Mouse (Mus musculus): ENCODE data around the gene R3hdm4. TPM values are rescaled to one million over a fixed set of nuclear protein-coding genes. Genes with fewer than 3 reads are reported as not detected.

The R3hdm4 gene
- polyA plus RNA-seq, 1 experiment, result 86.3 TPM

DNA sequence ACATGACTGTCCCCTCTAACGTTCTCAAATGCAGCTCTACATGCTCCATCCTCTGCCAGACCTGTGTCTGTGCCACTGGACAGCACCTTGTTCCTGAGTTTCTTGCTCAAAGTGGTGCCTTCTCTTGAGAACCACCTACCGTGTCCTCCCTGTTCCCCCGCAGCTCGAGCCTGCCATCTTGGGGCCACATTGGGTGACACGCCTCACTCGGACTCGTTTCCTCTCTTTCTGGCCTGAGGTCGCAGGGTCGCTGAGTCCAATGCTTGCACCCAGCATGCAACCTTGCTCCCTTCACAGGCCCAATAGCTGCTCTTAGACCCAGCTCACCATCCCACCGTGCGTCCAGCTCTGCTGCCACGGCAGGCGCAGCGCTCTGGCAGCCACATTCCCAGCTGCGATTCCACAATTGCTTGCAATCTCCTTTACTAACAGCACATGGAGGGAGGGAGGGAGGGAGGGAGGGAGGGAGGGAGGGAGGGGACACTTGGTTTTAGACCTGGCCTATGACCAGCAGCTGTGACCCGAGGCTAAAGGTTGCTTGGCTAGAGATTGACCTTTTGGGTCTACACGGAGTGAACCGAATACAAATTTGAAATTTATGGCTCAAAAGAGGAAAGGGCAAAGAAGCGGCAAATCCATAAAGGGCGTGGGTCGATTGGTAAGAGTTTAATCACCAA is 37.3 kb upstream of the R3hdm4 start:
- no peak overlapping the region for H3K4me3 ChIP-seq (ENCODE audit: insufficient read depth, low read length)

DNA sequence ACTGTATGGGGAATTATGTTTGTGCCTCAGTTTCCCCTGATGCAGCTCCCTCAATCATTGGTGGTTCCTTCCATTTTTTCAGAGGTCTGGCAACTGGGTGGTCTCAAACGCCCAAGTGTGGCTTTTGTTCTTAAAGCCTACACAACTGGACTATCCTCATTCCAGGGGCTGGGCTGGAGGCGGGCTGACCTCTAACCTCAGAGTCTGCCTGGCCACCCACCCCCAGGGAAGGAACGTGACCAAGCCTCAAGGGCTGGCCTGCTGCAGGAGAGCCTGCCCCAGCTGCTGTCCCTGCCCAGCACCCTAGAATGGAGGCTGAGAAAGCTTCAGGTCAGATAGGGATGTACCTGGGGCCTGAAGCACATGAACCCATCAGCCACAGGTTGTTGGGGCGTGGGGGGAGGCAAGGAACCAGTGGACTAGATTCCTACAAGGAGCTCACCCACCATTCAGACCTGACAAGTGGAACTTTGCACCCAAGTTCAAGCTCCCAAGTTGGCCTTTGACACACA is 35.7 kb upstream of the R3hdm4 start:
- H3K27ac ChIP-seq (ENCODE audit: insufficient read depth, low read length), result no peak overlapping the region
- H3K4me1 ChIP-seq (ENCODE audit: control insufficient read depth, insufficient read depth, low read length), result peaks cover 5% of the 10 kb centered on the region
- no peak overlapping the region for H3K4me3 ChIP-seq (ENCODE audit: insufficient read depth, low read length)
- TF ChIP-seq POLR2A (IDR thresholded peaks at IDR 0.05; ENCODE audit: low read depth, low read length), result no peak
- no peak for TF ChIP-seq CTCF (IDR thresholded peaks at IDR 0.05; ENCODE audit: borderline replicate concordance, insufficient read depth, low read length)

More for the DNA sequence above, 37.3 kb upstream of the R3hdm4 start:
- no peak for TF ChIP-seq POLR2A (IDR thresholded peaks at IDR 0.05; ENCODE audit: low read depth, low read length)
- TF ChIP-seq CTCF (IDR thresholded peaks at IDR 0.05; ENCODE audit: borderline replicate concordance, insufficient read depth, low read length), result peak; percentile 98
- peaks cover 5% of the 10 kb centered on the region for H3K4me1 ChIP-seq (ENCODE audit: control insufficient read depth, insufficient read depth, low read length)
- no peak overlapping the region for H3K27ac ChIP-seq (ENCODE audit: insufficient read depth, low read length)

DNA sequence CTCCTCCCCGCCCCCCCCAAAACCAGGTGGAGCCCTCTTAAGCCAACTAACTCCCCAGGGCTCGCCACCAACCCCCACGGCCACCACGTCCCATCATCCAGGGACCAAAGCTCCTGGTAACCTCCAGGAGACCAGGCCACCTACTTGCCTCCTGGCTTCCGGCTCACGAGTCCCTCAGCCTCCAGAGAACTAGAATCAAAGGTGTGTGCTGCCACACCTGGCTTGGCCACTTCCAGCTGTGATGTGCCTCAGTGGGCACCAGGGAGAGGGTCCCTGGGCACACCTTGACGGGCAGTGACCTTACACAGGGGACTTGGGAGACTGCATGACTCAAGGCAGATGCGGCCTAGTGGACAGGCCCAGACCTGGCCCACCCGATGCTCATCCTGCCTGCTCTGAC is 34.7 kb upstream of the R3hdm4 start:
- H3K27ac ChIP-seq (ENCODE audit: insufficient read depth, low read length), result no peak overlapping the region
- H3K4me3 ChIP-seq (ENCODE audit: insufficient read depth, low read length), result no peak overlapping the region
- TF ChIP-seq CTCF (IDR thresholded peaks at IDR 0.05; ENCODE audit: borderline replicate concordance, insufficient read depth, low read length) (no peak), POLR2A (IDR thresholded peaks at IDR 0.05; ENCODE audit: low read depth, low read length) (no peak)
- H3K4me1 ChIP-seq (ENCODE audit: control insufficient read depth, insufficient read depth, low read length), result no peaks in the 10 kb centered on the region

DNA sequence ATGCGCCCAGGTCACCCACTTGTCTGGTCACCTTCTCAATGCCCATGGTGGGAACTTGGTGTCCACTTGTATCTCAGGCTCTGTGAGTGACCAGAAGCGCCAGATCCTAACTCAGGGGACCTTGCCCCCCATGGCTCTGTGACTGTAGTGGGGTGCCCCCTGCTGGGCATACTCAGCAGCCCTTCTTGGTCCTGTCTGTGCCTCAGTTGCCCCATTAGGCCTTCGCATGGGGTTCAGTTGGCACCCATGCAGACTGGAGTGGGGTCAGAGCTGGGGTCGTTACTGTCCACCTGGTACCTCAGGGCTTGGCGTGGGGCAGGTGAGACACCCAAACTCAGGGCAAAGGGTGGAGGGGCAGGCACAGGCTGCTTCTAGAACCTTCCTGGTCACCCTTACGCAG is 32.9 kb upstream of the R3hdm4 start:
- Histone ChIP-seq H3K4me1 (ENCODE audit: control insufficient read depth, insufficient read depth, low read length) (no peaks in the 10 kb centered on the region), H3K27ac (ENCODE audit: insufficient read depth, low read length) (no peak overlapping the region), H3K4me3 (ENCODE audit: insufficient read depth, low read length) (no peak overlapping the region)
- TF ChIP-seq POLR2A (IDR thresholded peaks at IDR 0.05; ENCODE audit: low read depth, low read length) (no peak), CTCF (IDR thresholded peaks at IDR 0.05; ENCODE audit: borderline replicate concordance, insufficient read depth, low read length) (peak; percentile 51; the same call in 1 of the 2 replicates)

DNA sequence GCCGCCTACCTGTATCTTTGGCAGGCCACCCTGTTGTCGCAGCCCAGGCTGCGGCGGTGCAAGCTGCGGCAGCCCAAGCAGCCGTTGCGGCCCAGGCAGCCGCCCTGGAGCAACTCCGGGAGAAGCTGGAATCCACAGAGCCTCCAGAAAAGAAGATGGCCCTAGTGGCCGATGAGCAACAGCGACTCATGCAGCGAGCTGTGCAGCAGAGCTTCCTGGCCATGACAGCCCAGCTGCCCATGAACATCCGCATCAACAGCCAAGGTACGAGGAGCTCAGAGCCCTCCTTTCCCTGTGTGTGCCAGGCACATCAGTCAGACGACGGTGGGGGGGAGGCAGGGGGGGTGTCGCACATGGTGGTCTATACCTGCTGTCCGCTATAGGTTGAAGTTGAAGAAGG is 29.7 kb upstream of the R3hdm4 start:
- Histone ChIP-seq H3K4me1 (ENCODE audit: control insufficient read depth, insufficient read depth, low read length) (no peaks in the 10 kb centered on the region; the same call in 1 of the 2 replicates), H3K27ac (ENCODE audit: insufficient read depth, low read length) (no peak overlapping the region), H3K4me3 (ENCODE audit: insufficient read depth, low read length) (no peak overlapping the region)
- TF ChIP-seq CTCF (IDR thresholded peaks at IDR 0.05; ENCODE audit: borderline replicate concordance, insufficient read depth, low read length) (no peak), POLR2A (IDR thresholded peaks at IDR 0.05; ENCODE audit: low read depth, low read length) (no peak)

DNA sequence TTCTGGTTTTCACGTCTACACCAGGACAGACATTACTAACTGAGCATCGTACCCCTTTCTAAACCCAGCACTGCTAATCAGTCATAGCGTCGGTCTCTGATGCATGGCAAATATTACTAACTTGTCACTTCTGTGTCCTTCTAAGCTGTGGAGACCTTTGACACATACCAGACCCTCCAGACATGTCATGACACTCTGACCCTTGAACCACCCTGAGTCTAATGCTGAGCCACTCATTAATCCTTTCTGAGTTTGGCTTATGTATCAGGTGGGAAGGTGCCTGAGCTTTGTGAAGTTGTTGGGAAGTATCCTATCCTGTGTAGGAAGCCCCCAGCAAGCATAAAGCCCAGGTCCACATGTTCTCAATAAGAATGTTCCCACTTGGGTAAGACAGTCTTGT is 28.9 kb upstream of the R3hdm4 start:
- H3K27ac ChIP-seq (ENCODE audit: insufficient read depth, low read length), result no peak overlapping the region
- no peak overlapping the region for H3K4me3 ChIP-seq (ENCODE audit: insufficient read depth, low read length)
- no peaks in the 10 kb centered on the region; the same call in 1 of the 2 replicates for H3K4me1 ChIP-seq (ENCODE audit: control insufficient read depth, insufficient read depth, low read length)
- no peak for TF ChIP-seq CTCF (IDR thresholded peaks at IDR 0.05; ENCODE audit: borderline replicate concordance, insufficient read depth, low read length)
- no peak for TF ChIP-seq POLR2A (IDR thresholded peaks at IDR 0.05; ENCODE audit: low read depth, low read length)

DNA sequence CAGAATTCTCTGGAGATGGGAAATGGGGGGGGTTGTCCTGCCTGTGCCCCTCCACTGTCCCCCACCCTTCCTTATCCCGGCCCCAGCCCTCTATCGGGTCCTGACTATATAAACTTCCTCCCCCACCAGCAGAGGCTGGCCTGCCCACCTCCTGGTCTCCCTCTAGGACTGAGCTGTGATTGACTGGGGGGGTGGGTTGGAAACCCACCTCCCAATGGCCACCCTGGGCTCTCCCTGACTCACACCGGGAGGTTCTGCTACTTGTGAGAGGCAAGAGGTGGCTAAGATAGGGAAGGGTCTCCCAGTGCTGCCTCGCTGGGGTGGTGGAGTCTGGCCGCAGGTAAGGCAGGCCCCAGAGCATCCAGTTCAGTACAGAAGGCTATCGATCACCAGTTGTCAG is 26.5 kb upstream of the R3hdm4 start:
- no peak overlapping the region for H3K4me3 ChIP-seq (ENCODE audit: insufficient read depth, low read length)
- TF ChIP-seq POLR2A (IDR thresholded peaks at IDR 0.05; ENCODE audit: low read depth, low read length), result no peak
- no peak for TF ChIP-seq CTCF (IDR thresholded peaks at IDR 0.05; ENCODE audit: borderline replicate concordance, insufficient read depth, low read length)
- no peak overlapping the region for H3K27ac ChIP-seq (ENCODE audit: insufficient read depth, low read length)
- H3K4me1 ChIP-seq (ENCODE audit: control insufficient read depth, insufficient read depth, low read length), result peaks cover 5% of the 10 kb centered on the region; the same call in 1 of the 2 replicates

DNA sequence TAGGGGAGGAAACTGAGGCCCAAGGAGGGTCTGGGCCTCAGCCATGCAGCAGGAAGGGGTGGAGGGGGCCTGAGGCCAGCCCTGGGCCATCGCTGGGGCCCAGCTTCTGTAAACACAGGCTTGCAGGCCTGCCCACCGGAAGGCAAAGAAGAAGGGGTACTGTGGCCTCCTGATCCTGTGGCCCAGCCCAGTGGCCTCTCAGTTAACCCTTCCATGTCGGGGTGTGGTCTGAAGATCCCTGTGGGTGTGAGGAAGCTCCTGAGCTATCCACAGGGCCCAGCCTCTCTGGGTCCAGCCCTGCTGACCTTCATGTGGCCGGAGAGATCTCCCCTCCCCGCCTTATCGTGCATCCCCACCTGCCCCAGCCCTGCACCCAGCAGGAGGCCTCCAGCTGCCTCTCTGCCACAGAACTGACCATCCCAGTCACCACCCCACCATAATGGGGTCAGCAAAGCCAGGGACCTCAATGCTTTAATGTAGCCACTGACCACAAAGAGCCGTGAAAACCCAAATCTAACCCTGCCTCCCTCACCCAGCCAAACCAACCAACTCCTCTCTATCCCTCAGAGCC is 25.8 kb upstream of the R3hdm4 start:
- Histone ChIP-seq H3K4me3 (ENCODE audit: insufficient read depth, low read length) (no peak overlapping the region), H3K4me1 (ENCODE audit: control insufficient read depth, insufficient read depth, low read length) (peaks cover 5% of the 10 kb centered on the region; the same call in 1 of the 2 replicates), H3K27ac (ENCODE audit: insufficient read depth, low read length) (no peak overlapping the region)
- TF ChIP-seq POLR2A (IDR thresholded peaks at IDR 0.05; ENCODE audit: low read depth, low read length) (no peak), CTCF (IDR thresholded peaks at IDR 0.05; ENCODE audit: borderline replicate concordance, insufficient read depth, low read length) (no peak)

DNA sequence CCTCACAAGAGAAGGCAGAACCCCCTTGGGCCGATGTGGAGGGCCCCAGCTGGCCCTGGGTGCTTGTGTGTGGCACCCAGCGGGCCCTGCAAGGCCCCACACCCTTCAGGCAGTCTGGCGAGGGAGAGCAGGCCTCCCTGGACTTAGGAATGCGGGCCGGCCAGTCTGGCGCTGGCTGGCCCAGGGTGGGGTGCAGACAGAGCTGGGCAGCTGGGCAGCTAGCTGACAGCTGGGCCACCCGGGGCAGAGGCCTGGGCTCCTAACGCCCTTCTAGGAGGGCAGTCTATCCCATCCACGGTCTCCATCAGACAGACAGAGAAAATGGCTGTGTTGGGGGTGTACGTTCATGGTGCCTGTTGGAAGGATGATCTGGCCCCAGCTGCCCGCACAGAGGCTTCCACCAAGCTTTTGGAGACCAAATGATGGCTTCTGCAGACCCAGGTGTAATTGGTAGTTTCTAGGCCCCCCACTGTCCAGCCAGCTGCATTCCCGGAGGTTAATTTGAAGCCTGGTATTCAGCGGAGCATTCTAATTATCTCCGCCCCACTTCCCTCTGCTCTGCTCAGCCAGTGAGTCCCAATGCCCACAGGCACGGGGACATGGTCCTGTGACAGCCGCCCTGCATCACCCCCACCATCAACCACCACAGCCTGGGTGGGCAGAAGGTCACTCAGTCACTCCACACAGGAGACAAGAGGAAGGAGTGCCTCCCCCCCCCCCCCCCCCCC is 24.7 kb upstream of the R3hdm4 start:
- H3K4me1 ChIP-seq (ENCODE audit: control insufficient read depth, insufficient read depth, low read length), result peaks cover 5% of the 10 kb centered on the region; the same call in 1 of the 2 replicates
- TF ChIP-seq CTCF (IDR thresholded peaks at IDR 0.05; ENCODE audit: borderline replicate concordance, insufficient read depth, low read length) (no peak), POLR2A (IDR thresholded peaks at IDR 0.05; ENCODE audit: low read depth, low read length) (no peak)
- no peak overlapping the region for H3K27ac ChIP-seq (ENCODE audit: insufficient read depth, low read length)
- no peak overlapping the region for H3K4me3 ChIP-seq (ENCODE audit: insufficient read depth, low read length)

Measured in embryonic fibroblast, embryonic 13.5 days (primary cell).